Mouse (Mus musculus): Measurements from ENCODE around the gene Anp32a. TPM values are rescaled to one million over a fixed set of nuclear protein-coding genes. Genes with fewer than 3 reads are reported as not detected.

Anp32a gene
- total and polyA plus RNA-seq, 2 experiments, result 27.3 to 96.2 TPM

DNA sequence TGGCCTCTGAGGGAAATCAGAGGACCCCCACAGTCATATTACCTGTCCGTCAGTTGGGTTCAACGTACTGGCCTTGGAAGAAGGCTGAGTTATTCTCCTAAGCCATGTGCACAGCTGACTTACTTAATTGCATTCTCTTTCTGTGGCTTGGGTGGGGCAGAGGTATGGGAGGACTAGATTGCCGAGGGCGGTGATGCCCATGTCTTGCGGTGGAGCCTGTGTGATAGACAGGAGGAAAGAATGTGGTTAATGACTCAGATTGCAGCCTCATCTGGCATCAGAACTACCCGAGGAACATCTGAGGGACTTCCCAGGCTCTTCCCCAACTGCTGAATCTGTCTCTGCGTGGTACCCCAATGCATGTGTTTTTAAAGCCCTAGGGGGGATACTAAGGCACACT lies 12.7 kb downstream of the Anp32a start:
- Histone ChIP-seq H3K4me1 (ENCODE audit: control insufficient read depth, insufficient read depth, low read length) (peaks cover 59% of the 10 kb centered on the region), H3K27ac (replicated peaks; ENCODE audit: insufficient read depth, low read depth, low read length) (no peak overlapping the region), H3K79me2 (ENCODE audit: control insufficient read depth, insufficient read depth, low read length) (peaks cover 71% of the 10 kb centered on the region), H3K27me3 (ENCODE audit: control insufficient read depth, insufficient read depth, low read length) (no peaks in the 10 kb centered on the region), H3K36me3 (ENCODE audit: control insufficient read depth, insufficient read depth, low read length) (no peaks in the 10 kb centered on the region), H3K9ac (ENCODE audit: low read depth, low read length) (no peak overlapping the region), H3K4me3 (ENCODE audit: insufficient read depth, low read depth, low read length) (no peak overlapping the region)
- DNase-seq (ENCODE audit: extremely low read depth, low read depth, low spot score), result no peak
- WGBS, result 86% methylated on average over 7 of the region's 7 CpGs
- TF ChIP-seq CTCF (IDR thresholded peaks at IDR 0.05; ENCODE audit: low read depth, low read length) (no peak), POLR2A (IDR thresholded peaks at IDR 0.05; ENCODE audit: extremely low read depth, insufficient read depth, low read length) (no peak)

DNA sequence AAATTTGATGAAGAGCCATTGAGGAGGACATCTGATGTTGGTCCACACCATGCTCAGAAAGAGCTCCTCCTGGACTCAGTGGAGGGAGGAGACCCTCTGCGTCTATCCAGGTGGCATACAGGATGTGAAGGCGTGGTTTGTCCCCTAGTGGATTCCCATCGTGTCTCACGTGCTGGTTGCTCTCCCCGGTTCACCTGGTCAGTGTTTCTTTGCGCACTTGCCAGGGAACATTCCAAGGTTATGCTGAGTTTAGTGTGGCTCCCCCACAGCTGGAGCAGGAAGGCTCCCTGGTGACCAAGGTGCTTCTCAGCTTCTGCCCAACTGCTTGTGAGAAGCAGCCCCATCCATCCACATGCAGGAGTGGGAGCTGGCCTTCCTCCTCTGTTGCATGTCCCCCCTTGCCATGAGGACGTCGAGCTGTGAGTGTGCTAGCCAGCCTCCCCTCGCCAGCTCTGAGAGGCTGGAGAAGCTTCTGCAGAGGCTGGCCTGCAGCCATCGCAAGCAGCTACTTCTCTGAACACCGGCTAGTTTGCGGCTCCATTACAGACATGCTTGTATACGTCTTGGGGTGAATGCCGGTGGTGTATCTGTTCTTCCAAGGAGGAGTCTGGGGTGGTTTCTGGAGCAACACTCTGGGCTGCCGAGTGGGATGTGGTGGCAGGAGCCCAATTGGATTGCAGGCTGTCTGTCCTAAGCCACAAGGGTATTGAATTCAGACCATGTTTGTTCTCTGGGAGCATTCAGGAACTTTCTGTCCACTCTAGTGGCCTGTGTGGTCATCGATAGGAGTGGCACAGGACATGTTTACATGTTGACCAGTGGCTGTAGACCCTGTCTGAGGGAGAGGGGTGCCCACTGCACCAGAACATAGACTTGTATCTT lies 14.0 kb downstream of the Anp32a start:
- H3K9ac ChIP-seq (ENCODE audit: low read depth, low read length), result no peak overlapping the region
- no peaks in the 10 kb centered on the region; the same call in 1 of the 2 replicates for H3K36me3 ChIP-seq (ENCODE audit: control insufficient read depth, insufficient read depth, low read length)

DNA sequence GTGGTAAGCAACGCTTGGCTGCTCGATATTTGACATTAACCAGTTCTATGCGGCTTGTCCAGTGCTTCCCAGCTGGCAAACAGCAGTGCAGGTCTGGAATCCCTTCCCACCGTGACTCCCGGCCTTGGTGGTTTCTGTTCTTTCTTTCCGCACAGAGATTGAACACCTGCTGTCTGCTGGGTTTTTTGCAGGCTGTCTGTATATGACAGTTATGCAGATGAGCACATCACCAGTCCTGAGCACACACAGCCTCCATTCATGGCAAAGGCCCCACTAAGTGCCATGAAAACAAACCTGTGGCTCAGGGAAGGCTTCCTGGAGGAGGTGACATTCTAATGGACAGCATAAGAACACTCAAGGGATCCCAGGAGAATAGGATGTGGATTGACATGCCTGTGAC lies 14.7 kb downstream of the Anp32a start:
- WGBS, result 69% methylated on average over 6 of the region's 6 CpGs
- DNase-seq (ENCODE audit: extremely low read depth, low read depth, low spot score), result no peak
- no peaks in the 10 kb centered on the region; the same call in 1 of the 2 replicates for H3K36me3 ChIP-seq (ENCODE audit: control insufficient read depth, insufficient read depth, low read length)
- H3K4me3 ChIP-seq (ENCODE audit: insufficient read depth, low read depth, low read length), result no peak overlapping the region
- H3K79me2 ChIP-seq (ENCODE audit: control insufficient read depth, insufficient read depth, low read length), result peaks cover 69% of the 10 kb centered on the region
- H3K4me1 ChIP-seq (ENCODE audit: control insufficient read depth, insufficient read depth, low read length), result peaks cover 52% of the 10 kb centered on the region
- no peak overlapping the region for H3K9ac ChIP-seq (ENCODE audit: low read depth, low read length)
- no peak for TF ChIP-seq CTCF (IDR thresholded peaks at IDR 0.05; ENCODE audit: low read depth, low read length)
- H3K27me3 ChIP-seq (ENCODE audit: control insufficient read depth, insufficient read depth, low read length), result no peaks in the 10 kb centered on the region
- H3K27ac ChIP-seq (replicated peaks; ENCODE audit: insufficient read depth, low read depth, low read length), result peak overlapping the region; percentile 35; the same call in 1 of the 2 replicates

More for the DNA sequence above, 14.0 kb downstream of the Anp32a start:
- TF ChIP-seq POLR2A (IDR thresholded peaks at IDR 0.05; ENCODE audit: extremely low read depth, insufficient read depth, low read length) (no peak), CTCF (IDR thresholded peaks at IDR 0.05; ENCODE audit: low read depth, low read length) (no peak)
- WGBS, result 50% methylated on average over 16 of the region's 16 CpGs
- peak; percentile 53 for DNase-seq (ENCODE audit: extremely low read depth, low read depth, low spot score)
- Histone ChIP-seq H3K79me2 (ENCODE audit: control insufficient read depth, insufficient read depth, low read length) (peaks cover 73% of the 10 kb centered on the region), H3K27ac (replicated peaks; ENCODE audit: insufficient read depth, low read depth, low read length) (peak overlapping the region; percentile 35; the same call in 1 of the 2 replicates), H3K27me3 (ENCODE audit: control insufficient read depth, insufficient read depth, low read length) (no peaks in the 10 kb centered on the region), H3K4me1 (ENCODE audit: control insufficient read depth, insufficient read depth, low read length) (peaks cover 56% of the 10 kb centered on the region), H3K4me3 (ENCODE audit: insufficient read depth, low read depth, low read length) (no peak overlapping the region)

DNA sequence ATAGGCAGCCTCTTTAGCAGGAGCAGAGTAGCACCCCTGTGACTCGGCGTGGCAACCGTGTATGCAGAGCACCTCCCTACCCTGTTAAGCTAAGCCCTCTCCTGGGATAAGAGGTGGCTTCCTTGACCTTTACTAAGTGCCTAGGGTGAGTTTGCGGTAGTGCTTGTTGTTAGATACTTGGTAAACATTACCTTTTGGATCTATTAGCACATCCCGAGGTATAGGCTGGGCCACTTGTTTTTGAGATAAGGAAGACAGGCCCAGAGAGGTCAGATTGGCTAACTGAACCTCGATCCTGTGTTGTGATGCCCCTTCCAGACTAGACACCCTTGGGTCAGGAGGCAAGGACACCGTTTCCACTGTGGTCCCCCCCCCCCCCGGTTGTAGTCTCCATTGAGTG lies 16.5 kb downstream of the Anp32a start:
- TF ChIP-seq CTCF (IDR thresholded peaks at IDR 0.05; ENCODE audit: low read depth, low read length), result no peak
- no peak for TF ChIP-seq POLR2A (IDR thresholded peaks at IDR 0.05; ENCODE audit: extremely low read depth, insufficient read depth, low read length)

DNA sequence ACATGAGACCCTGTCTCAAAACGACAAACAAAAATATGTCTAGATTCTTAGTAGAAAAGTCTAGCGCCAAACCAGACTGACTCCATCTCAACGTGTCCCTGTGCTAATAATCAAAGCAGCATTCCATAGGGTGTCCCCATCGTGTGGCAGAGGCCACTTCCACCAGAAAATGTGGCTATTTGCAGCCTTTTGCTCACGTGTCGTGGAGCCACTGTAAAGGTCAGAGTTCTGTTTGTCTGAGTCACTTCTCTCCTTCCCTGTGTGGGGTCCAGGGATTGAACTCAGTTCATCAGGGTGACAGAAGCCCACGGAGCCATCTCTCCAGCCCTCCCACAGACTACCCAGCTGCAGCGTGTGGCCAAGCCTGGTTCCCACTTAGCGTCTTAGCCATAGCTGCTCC lies 17.8 kb downstream of the Anp32a start:
- Histone ChIP-seq H3K79me2 (ENCODE audit: control insufficient read depth, insufficient read depth, low read length) (peaks cover 68% of the 10 kb centered on the region), H3K27ac (replicated peaks; ENCODE audit: insufficient read depth, low read depth, low read length) (no peak overlapping the region), H3K27me3 (ENCODE audit: control insufficient read depth, insufficient read depth, low read length) (no peaks in the 10 kb centered on the region), H3K36me3 (ENCODE audit: control insufficient read depth, insufficient read depth, low read length) (no peaks in the 10 kb centered on the region; the same call in 1 of the 2 replicates), H3K4me1 (ENCODE audit: control insufficient read depth, insufficient read depth, low read length) (peaks cover 62% of the 10 kb centered on the region), H3K9ac (ENCODE audit: low read depth, low read length) (no peak overlapping the region), H3K4me3 (ENCODE audit: insufficient read depth, low read depth, low read length) (no peak overlapping the region)
- TF ChIP-seq CTCF (IDR thresholded peaks at IDR 0.05; ENCODE audit: low read depth, low read length), result no peak
- no peak for TF ChIP-seq POLR2A (IDR thresholded peaks at IDR 0.05; ENCODE audit: extremely low read depth, insufficient read depth, low read length)
- WGBS, result 38% methylated on average over 9 of the region's 9 CpGs
- DNase-seq (ENCODE audit: extremely low read depth, low read depth, low spot score), result peak; percentile 48

More for the DNA sequence above, 16.5 kb downstream of the Anp32a start:
- H3K36me3 ChIP-seq (ENCODE audit: control insufficient read depth, insufficient read depth, low read length), result no peaks in the 10 kb centered on the region; the same call in 1 of the 2 replicates
- 30% methylated on average over 8 of the region's 8 CpGs for WGBS
- peak; percentile 66 for DNase-seq (ENCODE audit: extremely low read depth, low read depth, low spot score)
- H3K79me2 ChIP-seq (ENCODE audit: control insufficient read depth, insufficient read depth, low read length), result peaks cover 79% of the 10 kb centered on the region
- no peaks in the 10 kb centered on the region for H3K27me3 ChIP-seq (ENCODE audit: control insufficient read depth, insufficient read depth, low read length)
- peaks cover 60% of the 10 kb centered on the region for H3K4me1 ChIP-seq (ENCODE audit: control insufficient read depth, insufficient read depth, low read length)
- 0 out of 2 replicates have a peak overlapping the region, but pooled peaks have one; percentile 11 for H3K27ac ChIP-seq (replicated peaks; ENCODE audit: insufficient read depth, low read depth, low read length)
- no peak overlapping the region for H3K4me3 ChIP-seq (ENCODE audit: insufficient read depth, low read depth, low read length)
- H3K9ac ChIP-seq (ENCODE audit: low read depth, low read length), result no peak overlapping the region

DNA sequence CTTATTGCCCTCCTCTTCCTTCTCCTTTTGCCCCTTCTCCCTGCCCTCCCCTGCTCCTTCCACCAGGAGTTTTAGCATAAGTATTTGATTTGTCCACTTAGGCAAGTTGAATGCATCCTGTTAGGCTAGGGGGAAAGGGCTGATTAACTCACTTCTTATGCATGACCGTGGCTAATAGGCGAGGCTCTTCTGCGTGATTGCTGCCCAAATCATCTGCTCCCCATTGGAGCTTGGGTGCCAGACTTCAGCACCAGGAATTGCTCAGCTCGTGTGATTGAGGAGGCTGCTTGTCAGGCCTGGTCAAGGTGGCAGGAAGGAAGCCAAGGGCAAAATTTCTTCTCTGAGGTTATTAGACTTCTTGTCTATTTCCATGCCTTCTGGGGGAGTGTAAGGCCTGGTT lies 19.8 kb downstream of the Anp32a start:
- TF ChIP-seq CTCF (IDR thresholded peaks at IDR 0.05; ENCODE audit: low read depth, low read length) (no peak), POLR2A (IDR thresholded peaks at IDR 0.05; ENCODE audit: extremely low read depth, insufficient read depth, low read length) (no peak)
- no peak for DNase-seq (ENCODE audit: extremely low read depth, low read depth, low spot score)
- 58% methylated on average over 4 of the region's 4 CpGs for WGBS
- Histone ChIP-seq H3K79me2 (ENCODE audit: control insufficient read depth, insufficient read depth, low read length) (peaks cover 58% of the 10 kb centered on the region), H3K27ac (replicated peaks; ENCODE audit: insufficient read depth, low read depth, low read length) (no peak overlapping the region), H3K27me3 (ENCODE audit: control insufficient read depth, insufficient read depth, low read length) (no peaks in the 10 kb centered on the region), H3K4me3 (ENCODE audit: insufficient read depth, low read depth, low read length) (no peak overlapping the region), H3K36me3 (ENCODE audit: control insufficient read depth, insufficient read depth, low read length) (no peaks in the 10 kb centered on the region; the same call in 1 of the 2 replicates), H3K9ac (ENCODE audit: low read depth, low read length) (no peak overlapping the region), H3K4me1 (ENCODE audit: control insufficient read depth, insufficient read depth, low read length) (peaks cover 62% of the 10 kb centered on the region)

Data from liver, adult 2 months (tissue).